Mouse (Mus musculus) forebrain, embryonic 10.5 days (tissue): ENCODE results near the gene Cmah. TPM values are rescaled to one million over a fixed set of nuclear protein-coding genes. Genes with fewer than 3 reads are reported as not detected.

ENCODE experiments used
- DNase-seq: peaks from one replicate; pipeline ENCODE4 v3.0.0-alpha.2; 2017; ENCODE audit warnings: low spot score; ENCODE audit errors: extremely low spot score
- H3K27ac ChIP-seq: fragments of 300-500 bp; sonication (generic); 2 replicates; pipeline ENCODE4 v1.5.1; 2016; ENCODE audit warnings: mild to moderate bottlenecking
- H3K27me3 ChIP-seq: fragments of 300-500 bp; sonication (generic); 2 replicates; pipeline ENCODE4 v1.6.1; 2016; ENCODE audit warnings: mild to moderate bottlenecking; ENCODE audit not compliant: poor library complexity, severe bottlenecking
- H3K36me3 ChIP-seq: fragments of 300-500 bp; sonication (generic); replicated peaks from 2 replicates; pipeline ENCODE4 v1.6.1; 2016; ENCODE audit warnings: mild to moderate bottlenecking, moderate library complexity
- H3K4me1 ChIP-seq: fragments of 300-500 bp; sonication (generic); 2 replicates; pipeline ENCODE4 v1.6.1; 2016
- H3K4me3 ChIP-seq: fragments of 300-500 bp; sonication (generic); 2 replicates; pipeline ENCODE4 v1.5.1; 2016; ENCODE audit warnings: mild to moderate bottlenecking, moderate library complexity
- H3K9me3 ChIP-seq: fragments of 300-500 bp; sonication (generic); 2 replicates; pipeline ENCODE4 v1.6.1; 2016; ENCODE audit warnings: mild to moderate bottlenecking, moderate library complexity
- WGBS: fragments of 180-500 bp; shearing (Covaris S2); methylation state at CpG from one replicate; pipeline ENCODE4 v1.1.7; 2016; 5-methylcytosine and 5-hydroxymethylcytosine counted together
- polyA plus RNA-seq: library from polyadenylated mRNA; unstranded; fragments of >200 nt; fragmentation: Nextera tagmentation; extraction: Ambion mirVana; gene quantifications from 2 replicates; pipeline ENCODE4 v1.2.1, GENCODE M21; 2016

Gene Cmah
- polyA plus RNA-seq, 1 experiment from 2014 or later, result 0.67 TPM

DNA sequence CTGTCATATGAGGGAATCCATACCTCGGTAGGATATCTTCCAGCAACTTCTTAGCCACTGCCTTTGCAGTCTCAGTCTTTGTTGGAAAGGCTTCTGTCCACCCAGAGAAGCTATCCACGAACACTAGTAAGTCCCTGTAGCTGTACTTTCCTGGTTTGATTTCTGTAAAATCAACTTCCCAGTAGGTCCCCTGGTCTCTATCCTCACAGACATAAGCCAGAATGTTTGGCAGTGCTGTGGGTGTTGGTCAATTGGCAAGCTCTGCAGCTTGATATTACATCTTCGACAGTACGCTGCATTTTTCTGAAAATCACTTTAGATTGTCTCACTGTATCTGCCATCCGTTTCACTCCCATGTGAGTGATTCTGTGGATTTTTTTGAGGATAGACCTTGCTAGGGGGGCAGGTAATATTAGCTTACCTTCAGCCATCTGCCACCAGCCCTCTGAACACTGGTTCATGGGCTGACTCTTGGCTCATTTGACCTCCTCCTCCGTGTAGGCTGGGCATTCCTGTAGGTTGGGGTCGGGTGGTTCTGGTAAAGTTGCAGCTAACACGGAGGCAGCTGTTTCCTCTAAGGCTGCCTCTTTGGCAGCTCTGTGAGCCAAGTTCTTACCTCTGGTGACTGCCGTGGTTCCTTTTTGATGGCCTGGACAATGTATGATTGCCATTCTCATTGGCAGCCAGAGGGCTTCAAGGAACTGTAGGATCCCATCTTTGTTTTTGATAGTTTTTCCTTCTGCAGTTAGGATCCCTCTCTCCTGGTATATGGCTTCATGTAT is 1.0 kb downstream of the Cmah start:
- no peaks in the 10 kb centered on the region for H3K36me3 ChIP-seq
- H3K27me3 ChIP-seq, result no peaks in the 10 kb centered on the region
- H3K27ac ChIP-seq, result no peak overlapping the region
- no peaks in the 10 kb centered on the region for H3K4me1 ChIP-seq
- H3K9me3 ChIP-seq, result no peaks in the 10 kb centered on the region
- no peak overlapping the region for H3K4me3 ChIP-seq
- 83% methylated on average over 9 of the region's 9 CpGs for WGBS
- DNase-seq, result peak; percentile 7

- Histone ChIP-seq H3K36me3 (no peaks in the 10 kb centered on the region), H3K9me3 (no peaks in the 10 kb centered on the region), H3K27me3 (no peaks in the 10 kb centered on the region), H3K4me3 (no peak overlapping the region), H3K4me1 (no peaks in the 10 kb centered on the region), H3K27ac (no peak overlapping the region)
- 85% methylated on average over 4 of the region's 4 CpGs for WGBS
- DNase-seq, result peak; percentile 4
These were observed 2.9 kb downstream of the Cmah start for GRCm38 (mm10) chr13:24330128-24330527.

GRCm38 (mm10) chr13:24330836-24331523 is 3.8 kb downstream of the Cmah start:
- Histone ChIP-seq H3K36me3 (no peaks in the 10 kb centered on the region), H3K4me3 (no peak overlapping the region), H3K9me3 (no peaks in the 10 kb centered on the region), H3K27ac (no peak overlapping the region), H3K4me1 (no peaks in the 10 kb centered on the region), H3K27me3 (no peaks in the 10 kb centered on the region)
- DNase-seq, result no peak
- WGBS, result 86% methylated on average over 7 of the region's 7 CpGs

DNA sequence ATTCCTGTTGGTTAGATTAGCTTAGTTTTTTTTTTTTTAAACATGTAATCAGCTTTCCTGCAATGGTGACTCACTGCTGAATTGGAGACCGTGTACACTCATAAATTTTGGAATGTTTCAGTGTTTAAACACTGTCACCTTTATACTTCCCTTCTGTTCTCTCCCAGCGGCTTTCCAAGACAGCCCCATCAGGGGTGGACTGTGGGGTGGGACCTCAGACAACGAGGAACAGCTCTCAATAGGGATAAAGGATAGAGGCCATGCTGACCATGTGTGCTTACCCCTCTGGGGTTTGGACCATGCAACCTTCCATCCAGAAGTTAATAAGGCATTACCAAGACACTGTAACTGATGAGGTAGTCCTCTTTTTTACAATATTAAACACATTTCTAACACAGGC is 5.3 kb downstream of the Cmah start:
- WGBS, result 65% methylated on average over 3 of the region's 3 CpGs
- H3K36me3 ChIP-seq, result no peaks in the 10 kb centered on the region
- H3K27me3 ChIP-seq, result no peaks in the 10 kb centered on the region
- H3K27ac ChIP-seq, result no peak overlapping the region
- no peaks in the 10 kb centered on the region for H3K9me3 ChIP-seq
- peak; percentile 7 for DNase-seq
- H3K4me1 ChIP-seq, result no peaks in the 10 kb centered on the region
- H3K4me3 ChIP-seq, result no peak overlapping the region

DNA sequence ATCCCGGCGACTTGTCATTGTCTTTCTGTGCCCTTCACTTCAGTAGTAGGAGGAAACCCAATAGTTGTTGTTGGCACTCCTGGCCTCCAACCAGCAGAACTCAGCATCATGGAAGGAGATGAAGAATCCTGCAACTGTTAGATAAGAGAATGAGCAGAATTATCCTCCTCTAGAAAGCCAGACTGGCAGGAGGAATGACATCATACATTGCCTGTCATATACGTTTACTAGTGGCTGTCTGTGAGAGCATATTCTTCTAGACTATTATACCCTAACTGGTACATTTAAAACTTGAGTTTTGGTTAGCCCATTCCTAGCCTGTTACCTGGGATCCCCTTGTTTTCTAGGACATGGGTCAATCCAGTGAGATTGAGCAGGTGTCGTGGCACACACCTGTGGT is 9.6 kb downstream of the Cmah start:
- WGBS, result 88% methylated on average over 4 of the region's 4 CpGs
- H3K4me3 ChIP-seq, result no peak overlapping the region
- H3K9me3 ChIP-seq, result no peaks in the 10 kb centered on the region
- H3K27ac ChIP-seq, result no peak overlapping the region
- no peak for DNase-seq
- H3K27me3 ChIP-seq, result no peaks in the 10 kb centered on the region
- H3K36me3 ChIP-seq, result no peaks in the 10 kb centered on the region
- H3K4me1 ChIP-seq, result no peaks in the 10 kb centered on the region

DNA sequence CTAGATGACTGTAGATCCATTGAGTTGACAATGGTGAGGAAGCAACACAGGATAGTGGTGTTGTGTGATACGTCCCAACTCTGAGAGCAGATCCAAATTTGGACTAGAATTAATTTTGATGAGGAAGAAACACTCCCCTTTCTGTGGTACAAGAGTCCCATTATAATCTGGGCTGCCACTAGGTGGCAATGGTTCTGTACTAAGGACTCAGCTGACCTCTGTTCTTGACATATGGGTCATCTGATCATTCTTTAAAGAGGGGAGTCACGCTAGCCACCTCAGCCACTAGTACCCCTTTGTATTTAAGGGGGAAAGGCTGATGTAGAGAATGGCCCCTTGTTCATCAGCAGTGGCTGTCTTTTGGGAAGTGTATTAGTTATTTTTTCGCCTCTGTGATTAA is 10.7 kb downstream of the Cmah start:
- Histone ChIP-seq H3K9me3 (no peaks in the 10 kb centered on the region), H3K4me3 (no peak overlapping the region), H3K4me1 (no peaks in the 10 kb centered on the region), H3K27ac (no peak overlapping the region), H3K27me3 (no peaks in the 10 kb centered on the region), H3K36me3 (no peaks in the 10 kb centered on the region)
- no peak for DNase-seq
- 58% methylated on average over 3 of the region's 3 CpGs for WGBS

GRCm38 (mm10) chr13:24338343-24338861 is 11.2 kb downstream of the Cmah start:
- 85% methylated on average over 4 of the region's 4 CpGs for WGBS

DNA sequence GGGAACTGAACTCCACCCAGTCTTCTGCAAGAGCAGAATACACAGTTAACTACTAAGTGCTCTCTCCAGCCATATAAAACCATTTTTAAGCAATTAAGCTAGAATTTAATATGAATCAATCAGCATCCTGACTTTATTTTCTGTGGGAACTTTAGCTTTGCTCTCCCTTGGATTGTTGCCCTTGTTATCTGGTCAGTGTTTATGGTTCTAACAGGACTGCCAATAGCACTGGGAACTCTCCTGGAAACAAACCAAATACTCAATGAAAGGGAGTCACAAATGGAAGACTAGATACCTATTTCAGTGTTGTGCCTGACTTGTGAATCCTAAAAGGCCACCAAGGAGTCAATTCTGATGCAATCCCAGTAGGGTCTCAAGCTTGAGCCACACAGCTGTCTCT is 12.7 kb downstream of the Cmah start:
- H3K9me3 ChIP-seq, result no peaks in the 10 kb centered on the region
- no peaks in the 10 kb centered on the region for H3K36me3 ChIP-seq
- H3K27me3 ChIP-seq, result no peaks in the 10 kb centered on the region
- H3K27ac ChIP-seq, result no peak overlapping the region
- no peak for DNase-seq
- H3K4me1 ChIP-seq, result no peaks in the 10 kb centered on the region
- H3K4me3 ChIP-seq, result no peak overlapping the region

More at GRCm38 (mm10) chr13:24338343-24338861, 11.2 kb downstream of the Cmah start:
- Histone ChIP-seq H3K9me3 (no peaks in the 10 kb centered on the region), H3K27ac (no peak overlapping the region), H3K4me3 (no peak overlapping the region), H3K4me1 (no peaks in the 10 kb centered on the region), H3K27me3 (no peaks in the 10 kb centered on the region), H3K36me3 (no peaks in the 10 kb centered on the region)
- DNase-seq, result no peak

GRCm38 (mm10) chr13:24340462-24340861 is 13.3 kb downstream of the Cmah start:
- no peaks in the 10 kb centered on the region for H3K27me3 ChIP-seq
- no peaks in the 10 kb centered on the region for H3K4me1 ChIP-seq
- H3K9me3 ChIP-seq, result no peaks in the 10 kb centered on the region
- 90% methylated on average over 6 of the region's 6 CpGs for WGBS
- no peak overlapping the region for H3K27ac ChIP-seq
- H3K36me3 ChIP-seq, result no peaks in the 10 kb centered on the region
- no peak overlapping the region for H3K4me3 ChIP-seq
- DNase-seq, result no peak

DNA sequence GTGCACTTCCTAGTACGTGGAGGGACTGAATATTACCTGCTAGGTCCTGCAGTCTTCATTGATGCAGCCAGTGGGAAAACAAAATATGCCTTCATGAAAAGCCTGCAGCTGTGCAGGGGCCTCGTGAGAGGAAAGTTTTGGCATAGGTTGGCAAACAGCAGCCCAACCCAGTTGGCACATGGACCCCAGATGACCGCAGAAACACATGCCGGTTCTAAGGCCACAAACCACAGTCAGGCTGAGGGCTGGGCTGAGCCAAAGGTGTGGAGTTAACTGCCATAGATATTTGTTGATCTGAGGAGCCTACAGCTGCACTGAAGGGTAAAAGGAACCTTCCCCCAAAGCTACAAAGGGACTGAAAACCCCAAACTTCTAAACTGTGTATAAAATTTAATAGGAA is 14.9 kb downstream of the Cmah start:
- 88% methylated on average over 4 of the region's 4 CpGs for WGBS
- Histone ChIP-seq H3K4me3 (no peak overlapping the region), H3K9me3 (no peaks in the 10 kb centered on the region), H3K36me3 (no peaks in the 10 kb centered on the region), H3K27ac (no peak overlapping the region), H3K27me3 (no peaks in the 10 kb centered on the region), H3K4me1 (no peaks in the 10 kb centered on the region)
- no peak for DNase-seq

- H3K4me1 ChIP-seq, result no peaks in the 10 kb centered on the region
- H3K9me3 ChIP-seq, result no peaks in the 10 kb centered on the region
- H3K36me3 ChIP-seq, result no peaks in the 10 kb centered on the region
- WGBS, result 94% methylated on average over 5 of the region's 5 CpGs
- no peak overlapping the region for H3K4me3 ChIP-seq
- no peak overlapping the region for H3K27ac ChIP-seq
- no peak for DNase-seq
- H3K27me3 ChIP-seq, result no peaks in the 10 kb centered on the region
These were observed 25.8 kb downstream of the Cmah start for GRCm38 (mm10) chr13:24353004-24353403.

DNA sequence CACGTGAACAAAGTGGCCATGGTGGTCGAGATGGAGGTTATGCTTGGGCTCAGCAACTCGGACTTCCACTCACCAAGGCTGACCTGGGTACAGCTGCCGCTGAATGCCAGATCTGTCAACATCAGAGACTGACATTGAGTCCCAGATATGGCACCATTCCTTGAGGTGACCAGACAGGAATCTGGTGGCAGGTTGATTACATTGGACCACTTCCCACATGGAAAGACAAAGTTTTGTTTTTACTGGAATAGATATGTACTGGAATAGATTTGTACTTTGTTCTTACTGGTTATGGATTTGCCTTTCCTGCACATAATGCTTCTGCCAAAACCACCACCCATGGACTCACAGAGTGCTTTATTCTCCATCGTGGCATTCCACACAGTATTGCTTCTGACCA is 27.5 kb downstream of the Cmah start:
- no peak overlapping the region for H3K27ac ChIP-seq
- H3K9me3 ChIP-seq, result no peaks in the 10 kb centered on the region
- H3K4me3 ChIP-seq, result no peak overlapping the region
- WGBS, result 92% methylated on average over 5 of the region's 5 CpGs
- H3K27me3 ChIP-seq, result no peaks in the 10 kb centered on the region
- no peak for DNase-seq
- no peaks in the 10 kb centered on the region for H3K36me3 ChIP-seq
- peaks cover 8% of the 10 kb centered on the region for H3K4me1 ChIP-seq

DNA sequence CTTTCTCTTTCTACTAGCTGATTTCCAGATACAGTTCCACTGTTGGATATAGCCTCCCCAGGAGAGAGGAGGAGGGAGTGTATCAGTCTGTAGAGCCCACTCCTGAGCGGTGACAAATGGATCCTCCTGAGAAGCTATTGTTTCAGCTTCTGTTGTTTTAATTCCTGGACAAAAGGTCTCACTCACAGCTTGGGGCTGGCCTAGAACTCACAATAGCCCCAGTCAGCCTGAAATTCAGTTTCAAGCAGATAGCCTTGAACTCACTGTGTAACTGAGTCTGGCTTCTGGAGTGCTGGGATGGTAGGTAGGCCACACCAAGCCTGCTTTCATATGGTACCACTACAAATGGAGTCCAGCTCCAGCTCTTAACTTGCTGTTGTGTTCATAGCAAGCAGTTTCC is 32.0 kb downstream of the Cmah start:
- Histone ChIP-seq H3K4me3 (no peak overlapping the region), H3K9me3 (no peaks in the 10 kb centered on the region), H3K4me1 (peaks cover 8% of the 10 kb centered on the region), H3K36me3 (no peaks in the 10 kb centered on the region), H3K27me3 (no peaks in the 10 kb centered on the region), H3K27ac (0 out of 2 replicates have a peak overlapping the region, but pooled peaks have one; percentile 51)
- 72% methylated on average over 1 of the region's 1 CpGs for WGBS
- no peak for DNase-seq
